Mouse (Mus musculus) common myeloid progenitor, adult 5-6 weeks (primary cell): ENCODE measurements around the gene Grin3b. TPM values are rescaled to one million over a fixed set of nuclear protein-coding genes. Genes with fewer than 3 reads are reported as not detected.

ENCODE experiments used
- total RNA-seq: library from RNA; stranded (forward); fragments of 200-1000, 187-1606 nt; gene quantifications from 2 replicates; pipeline ENCODE4 v1.2.3, GENCODE M21; 2017

The Grin3b gene
- total RNA-seq, 1 experiment from 2014 or later = not detected

Other genes starting within 250 kb of the Grin3b start
- gene Polrmt, start 224.1 kb upstream of the Grin3b start, total RNA-seq = 10.3 and 16.1 TPM in 2 replicates
- gene Fgf22, start 215.6 kb upstream of the Grin3b start, total RNA-seq = not detected in 2 replicates
- 12.9 and 21.0 TPM in 2 replicates for gene Rnf126, start 203.8 kb upstream of the Grin3b start, total RNA-seq
- 0.19 and 0.50 TPM in 2 replicates for gene Fstl3, start 193.4 kb upstream of the Grin3b start, total RNA-seq
- 9.4 and 16.3 TPM in 2 replicates for gene Prss57, start 179.8 kb upstream of the Grin3b start, total RNA-seq
- 21.8 and 24.8 TPM in 2 replicates for gene Palm, start 177.1 kb upstream of the Grin3b start, total RNA-seq
- not detected in 2 replicates for gene Misp, start 149.7 kb upstream of the Grin3b start, total RNA-seq
- gene Ptbp1, start 116.3 kb upstream of the Grin3b start, total RNA-seq = 210 and 221 TPM in 2 replicates
- gene Prtn3, start 96.2 kb upstream of the Grin3b start, total RNA-seq = 131 and 159 TPM in 2 replicates
- 40.8 and 46.6 TPM in 2 replicates for gene Plppr3, start 96.1 kb upstream of the Grin3b start, total RNA-seq
- 61.2 and 92.1 TPM in 2 replicates for gene Elane, start 84.5 kb upstream of the Grin3b start, total RNA-seq
- not detected in 2 replicates for gene Cfd, start 79.9 kb upstream of the Grin3b start, total RNA-seq
- gene Med16, start 61.8 kb upstream of the Grin3b start, total RNA-seq = 17.3 and 19.3 TPM in 2 replicates
- gene Gm26602, start 59.9 kb upstream of the Grin3b start, total RNA-seq = 7.0 and 11.2 TPM in 2 replicates
- gene Kiss1r, start 53.7 kb upstream of the Grin3b start, total RNA-seq = 0.73 TPM in 1 of 2 replicates, not detected in the other
- 38.4 and 50.7 TPM in 2 replicates for gene R3hdm4, start 49.5 kb upstream of the Grin3b start, total RNA-seq
- 11.5 and 16.0 TPM in 2 replicates for gene Arid3a, start 43.7 kb upstream of the Grin3b start, total RNA-seq
- gene Wdr18, start 10.6 kb upstream of the Grin3b start, total RNA-seq = 26.5 and 27.2 TPM in 2 replicates
- 44.8 and 56.7 TPM in 2 replicates for gene Tmem259, start 13.6 kb downstream of the Grin3b start, total RNA-seq
- 62.2 and 72.9 TPM in 2 replicates for gene Cnn2, start 17.9 kb downstream of the Grin3b start, total RNA-seq
- 10.7 and 15.5 TPM in 2 replicates for gene Abca7, start 25.8 kb downstream of the Grin3b start, total RNA-seq
- gene Arhgap45, start 45.9 kb downstream of the Grin3b start, total RNA-seq = 85.6 and 106 TPM in 2 replicates
- gene Polr2e, start 69.1 kb downstream of the Grin3b start, total RNA-seq = 145 and 146 TPM in 2 replicates
- gene Gpx4, start 76.5 kb downstream of the Grin3b start, total RNA-seq = 451 and 481 TPM in 2 replicates
- gene Sbno2, start 134.9 kb downstream of the Grin3b start, total RNA-seq = 16.2 and 22.3 TPM in 2 replicates
- 102 and 139 TPM in 2 replicates for gene Stk11, start 145.1 kb downstream of the Grin3b start, total RNA-seq
- 52.3 and 60.0 TPM in 2 replicates for gene Atp5d, start 167.9 kb downstream of the Grin3b start, total RNA-seq
- gene Cbarp, start 170.1 kb downstream of the Grin3b start, total RNA-seq = 0.41 and 0.73 TPM in 2 replicates
- gene Midn, start 177.6 kb downstream of the Grin3b start, total RNA-seq = 15.8 and 18.4 TPM in 2 replicates
- gene Cirbp, start 195.3 kb downstream of the Grin3b start, total RNA-seq = 60.0 and 65.6 TPM in 2 replicates
- 7.8 and 15.6 TPM in 2 replicates for gene 1600002K03Rik, start 202.2 kb downstream of the Grin3b start, total RNA-seq
- gene Efna2, start 208.8 kb downstream of the Grin3b start, total RNA-seq = not detected in 2 replicates